Mouse (Mus musculus) hindbrain, embryonic 16.5 days (tissue): ENCODE results near the gene Tubg1. TPM values are rescaled to one million over a fixed set of nuclear protein-coding genes. Genes with fewer than 3 reads are reported as not detected.

Source experiments
- ATAC-seq: fragments of 200-750 bp; cut with Nextera tagmentation; 2 replicates; pipeline ENCODE4 v1.8.0; 2017; ENCODE audit warnings: moderate TSS enrichment, moderate library complexity
- H3K27ac ChIP-seq: fragments of 300-500 bp; sonication (generic); 2 replicates; pipeline ENCODE4 v1.5.1; 2014; ENCODE audit warnings: low read depth, mild to moderate bottlenecking, control low read depth, low read length, moderate library complexity
- H3K27me3 ChIP-seq: fragments of 300-500 bp; sonication (generic); replicated peaks from 2 replicates; pipeline ENCODE4 v1.6.1; 2014; ENCODE audit warnings: low read length; ENCODE audit not compliant: control insufficient read depth, insufficient read depth
- H3K36me3 ChIP-seq: fragments of 300-500 bp; sonication (generic); 2 replicates; pipeline ENCODE4 v1.6.1; 2014; ENCODE audit warnings: mild to moderate bottlenecking, low read length, moderate library complexity, mixed read lengths; ENCODE audit not compliant: control insufficient read depth, insufficient read depth
- H3K4me1 ChIP-seq: fragments of 300-500 bp; sonication (generic); 2 replicates; pipeline ENCODE4 v1.6.1; 2014; ENCODE audit warnings: low read depth, low read length; ENCODE audit not compliant: control insufficient read depth, insufficient read depth
- H3K4me2 ChIP-seq: fragments of 300-500 bp; sonication (generic); 2 replicates; pipeline ENCODE4 v1.6.1; 2014; ENCODE audit warnings: mild to moderate bottlenecking, low read length, control low read depth, moderate library complexity
- H3K4me3 ChIP-seq: fragments of 300-500 bp; sonication (generic); 2 replicates; pipeline ENCODE4 v1.5.1; 2014; ENCODE audit warnings: mild to moderate bottlenecking, low read length, control low read depth, moderate library complexity
- H3K9ac ChIP-seq: fragments of 300-500 bp; sonication (generic); 2 replicates; pipeline ENCODE4 v1.6.1; 2014; ENCODE audit warnings: low read depth, mild to moderate bottlenecking, control low read depth, low read length, moderate library complexity
- H3K9me3 ChIP-seq: fragments of 300-500 bp; sonication (generic); 2 replicates; pipeline ENCODE4 v1.6.1; 2014; ENCODE audit warnings: mild to moderate bottlenecking, low read length, moderate library complexity; ENCODE audit not compliant: control insufficient read depth
- WGBS: fragments of 180-500 bp; shearing (Covaris S2); extraction: QIAGEN DNeasy Blood & Tissue Kit; methylation state at CpG from one replicate; pipeline ENCODE4 v1.1.7; 2014; 5-methylcytosine and 5-hydroxymethylcytosine counted together
- polyA plus RNA-seq: library from polyadenylated mRNA; unstranded; fragments of >200 nt; fragmentation: Nextera tagmentation; extraction: Ambion mirVana; gene quantifications from 2 replicates; pipeline ENCODE4 v1.2.1, GENCODE M21; 2015

Gene Tubg1
- polyA plus RNA-seq, 1 experiment from 2014 or later, result 79.6 TPM

GRCm38 (mm10) chr11:101089931-101090330 is 29.8 kb upstream of the Tubg1 start:
- Histone ChIP-seq H3K4me2 (no peak overlapping the region), H3K9ac (no peak overlapping the region), H3K27ac (no peak overlapping the region), H3K4me3 (no peak overlapping the region), H3K9me3 (no peaks in the 10 kb centered on the region), H3K4me1 (peaks cover 29% of the 10 kb centered on the region), H3K27me3 (no peaks in the 10 kb centered on the region), H3K36me3 (peaks cover 45% of the 10 kb centered on the region)
- 95% methylated on average over 1 of the region's 1 CpGs for WGBS
- no peak for ATAC-seq

GRCm38 (mm10) chr11:101094930-101095313 is 24.8 kb upstream of the Tubg1 start:
- Histone ChIP-seq H3K27me3 (no peaks in the 10 kb centered on the region), H3K4me3 (peak overlapping the region; percentile 81), H3K27ac (peak overlapping the region; percentile 96), H3K4me2 (peak overlapping the region; percentile 92), H3K4me1 (peaks cover 11% of the 10 kb centered on the region), H3K36me3 (peaks cover 60% of the 10 kb centered on the region), H3K9me3 (no peaks in the 10 kb centered on the region), H3K9ac (peak overlapping the region; percentile 93)
- ATAC-seq, result no peak
- WGBS, result 2% methylated on average over 18 of the region's 18 CpGs

- H3K4me2 ChIP-seq, result peak within 1 kb of the TSS; percentile 92
- peaks cover 11% of the 10 kb centered on the region for H3K4me1 ChIP-seq
- H3K36me3 ChIP-seq, result peaks cover 58% of the 10 kb centered on the region
- WGBS, result 1% methylated on average over 43 of the region's 43 CpGs
- peak within 1 kb of the TSS; percentile 81 for H3K4me3 ChIP-seq
- H3K27ac ChIP-seq, result peak within 1 kb of the TSS; percentile 96
- peak; percentile 96 for ATAC-seq
- no peaks in the 10 kb centered on the region for H3K27me3 ChIP-seq
- H3K9me3 ChIP-seq, result no peaks in the 10 kb centered on the region
- H3K9ac ChIP-seq, result peak within 1 kb of the TSS; percentile 93
Measured at GRCm38 (mm10) chr11:101095314-101096024, 24.3 kb upstream of the Tubg1 start, which contains the start of gene Psmc3ip. TSS of gene Psmc3ip (minus strand) at chr11:101095436.

- H3K27me3 ChIP-seq, result no peaks in the 10 kb centered on the region
- no peak for ATAC-seq
- peaks cover 43% of the 10 kb centered on the region for H3K36me3 ChIP-seq
- 90% methylated on average over 8 of the region's 8 CpGs for WGBS
- no peak overlapping the region for H3K9ac ChIP-seq
- H3K4me3 ChIP-seq, result no peak overlapping the region
- H3K27ac ChIP-seq, result no peak overlapping the region
- no peak overlapping the region for H3K4me2 ChIP-seq
- peaks cover 11% of the 10 kb centered on the region for H3K4me1 ChIP-seq
- no peaks in the 10 kb centered on the region for H3K9me3 ChIP-seq
Measured at GRCm38 (mm10) chr11:101098231-101098630, 21.5 kb upstream of the Tubg1 start.

- H3K36me3 ChIP-seq, result peaks cover 33% of the 10 kb centered on the region
Measured at GRCm38 (mm10) chr11:101103011-101103410, 16.7 kb upstream of the Tubg1 start.

GRCm38 (mm10) chr11:101109351-101109750 is 10.4 kb upstream of the Tubg1 start:
- no peak for ATAC-seq
- Histone ChIP-seq H3K9me3 (no peaks in the 10 kb centered on the region), H3K36me3 (no peaks in the 10 kb centered on the region), H3K4me3 (no peak overlapping the region), H3K27ac (no peak overlapping the region), H3K4me2 (no peak overlapping the region), H3K27me3 (no peaks in the 10 kb centered on the region), H3K9ac (no peak overlapping the region), H3K4me1 (no peaks in the 10 kb centered on the region)
- WGBS, result 54% methylated on average over 4 of the region's 4 CpGs

More at GRCm38 (mm10) chr11:101103011-101103410, 16.7 kb upstream of the Tubg1 start:
- Histone ChIP-seq H3K27me3 (no peaks in the 10 kb centered on the region), H3K4me1 (no peaks in the 10 kb centered on the region), H3K27ac (no peak overlapping the region), H3K9me3 (no peaks in the 10 kb centered on the region), H3K4me2 (no peak overlapping the region), H3K4me3 (no peak overlapping the region), H3K9ac (no peak overlapping the region)
- no peak for ATAC-seq
- WGBS, result 94% methylated on average over 5 of the region's 5 CpGs

- H3K9ac ChIP-seq, result no peak overlapping the region
- H3K27ac ChIP-seq, result no peak overlapping the region
- no peaks in the 10 kb centered on the region for H3K9me3 ChIP-seq
- H3K36me3 ChIP-seq, result no peaks in the 10 kb centered on the region
- H3K4me1 ChIP-seq, result peaks cover 3% of the 10 kb centered on the region; the same call in 1 of the 2 replicates
- no peaks in the 10 kb centered on the region for H3K27me3 ChIP-seq
- WGBS, result 67% methylated on average over 5 of the region's 5 CpGs
- H3K4me3 ChIP-seq, result no peak overlapping the region
- H3K4me2 ChIP-seq, result no peak overlapping the region
- no peak for ATAC-seq
Measured at GRCm38 (mm10) chr11:101110708-101111107, 9.0 kb upstream of the Tubg1 start.

GRCm38 (mm10) chr11:101111178-101111577 is 8.6 kb upstream of the Tubg1 start:
- Histone ChIP-seq H3K27me3 (no peaks in the 10 kb centered on the region), H3K9ac (no peak overlapping the region), H3K4me2 (no peak overlapping the region), H3K4me3 (no peak overlapping the region), H3K27ac (no peak overlapping the region), H3K9me3 (no peaks in the 10 kb centered on the region), H3K36me3 (no peaks in the 10 kb centered on the region), H3K4me1 (peaks cover 6% of the 10 kb centered on the region)
- 92% methylated on average over 4 of the region's 4 CpGs for WGBS
- no peak for ATAC-seq

- Histone ChIP-seq H3K4me2 (no peak overlapping the region), H3K9me3 (no peaks in the 10 kb centered on the region), H3K27me3 (no peaks in the 10 kb centered on the region), H3K36me3 (no peaks in the 10 kb centered on the region), H3K27ac (no peak overlapping the region), H3K4me1 (peaks cover 6% of the 10 kb centered on the region), H3K9ac (no peak overlapping the region), H3K4me3 (no peak overlapping the region)
- ATAC-seq, result no peak
- whole genome bisulfite sequencing, result 89% methylated on average over 3 of the region's 3 CpGs
Measured at GRCm38 (mm10) chr11:101112186-101112585, 7.6 kb upstream of the Tubg1 start.
